Mouse (Mus musculus): ENCODE measurements around the gene Mrpl10. TPM values are rescaled to one million over a fixed set of nuclear protein-coding genes. Genes with fewer than 3 reads are reported as not detected.

Gene Mrpl10
- polyA plus RNA-seq, 1 experiment = 2.4 TPM

GRCm38 (mm10) chr11:97074235-97074634 lies 32.9 kb downstream of the Mrpl10 start:
- H3K4me1 ChIP-seq (ENCODE audit: control insufficient read depth) = no peaks in the 10 kb centered on the region
- no peaks in the 10 kb centered on the region for H3K27me3 ChIP-seq (ENCODE audit: control insufficient read depth)
- no peak for TF ChIP-seq GATA1 (IDR thresholded peaks at IDR 0.05; ENCODE audit: low read length)
- no peak for TF ChIP-seq TAL1 (IDR thresholded peaks at IDR 0.05; ENCODE audit: low read length)
- no peaks in the 10 kb centered on the region for H3K36me3 ChIP-seq (ENCODE audit: control insufficient read depth)
- H3K9me3 ChIP-seq (ENCODE audit: control insufficient read depth, low read length) = no peaks in the 10 kb centered on the region
- H3K4me3 ChIP-seq (replicated peaks) = no peak overlapping the region

GRCm38 (mm10) chr11:97078751-97079150 lies 37.4 kb downstream of the Mrpl10 start:
- Histone ChIP-seq H3K9me3 (ENCODE audit: control insufficient read depth, low read length) (peaks cover 7% of the 10 kb centered on the region), H3K27me3 (ENCODE audit: control insufficient read depth) (peaks cover 6% of the 10 kb centered on the region)
- no peak for TF ChIP-seq TAL1 (IDR thresholded peaks at IDR 0.05; ENCODE audit: low read length)
- TF ChIP-seq GATA1 (IDR thresholded peaks at IDR 0.05; ENCODE audit: low read length) = no peak

DNA sequence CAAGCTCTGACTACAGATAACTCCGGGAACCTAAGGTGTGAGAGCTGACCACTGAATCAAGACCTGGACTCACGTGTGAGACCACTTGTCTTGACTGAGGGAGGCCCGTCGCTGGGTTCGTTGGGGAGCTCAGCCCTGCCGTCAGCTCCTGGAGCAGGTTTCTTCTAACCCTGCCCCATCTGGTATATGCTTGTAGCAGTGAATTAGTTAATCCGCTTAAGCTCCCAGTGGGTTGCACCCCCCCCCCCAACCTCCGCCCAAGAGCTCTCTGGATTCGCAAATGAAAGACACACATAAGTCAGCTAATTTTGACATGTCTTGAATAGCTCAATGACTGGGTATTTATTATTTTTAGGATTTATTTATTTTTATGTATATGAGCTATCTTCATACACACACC lies 38.9 kb downstream of the Mrpl10 start:
- Histone ChIP-seq H3K9me3 (ENCODE audit: control insufficient read depth, low read length) (peaks cover 7% of the 10 kb centered on the region), H3K4me1 (ENCODE audit: control insufficient read depth) (no peaks in the 10 kb centered on the region), H3K27me3 (ENCODE audit: control insufficient read depth) (peaks cover 11% of the 10 kb centered on the region), H3K36me3 (ENCODE audit: control insufficient read depth) (no peaks in the 10 kb centered on the region), H3K4me3 (replicated peaks) (no peak overlapping the region)
- TF ChIP-seq GATA1 (IDR thresholded peaks at IDR 0.05; ENCODE audit: low read length) (no peak), TAL1 (IDR thresholded peaks at IDR 0.05; ENCODE audit: low read length) (no peak)

More at GRCm38 (mm10) chr11:97078751-97079150, 37.4 kb downstream of the Mrpl10 start:
- H3K4me1 ChIP-seq (ENCODE audit: control insufficient read depth) = no peaks in the 10 kb centered on the region
- H3K4me3 ChIP-seq (replicated peaks) = no peak overlapping the region
- H3K36me3 ChIP-seq (ENCODE audit: control insufficient read depth) = no peaks in the 10 kb centered on the region

DNA sequence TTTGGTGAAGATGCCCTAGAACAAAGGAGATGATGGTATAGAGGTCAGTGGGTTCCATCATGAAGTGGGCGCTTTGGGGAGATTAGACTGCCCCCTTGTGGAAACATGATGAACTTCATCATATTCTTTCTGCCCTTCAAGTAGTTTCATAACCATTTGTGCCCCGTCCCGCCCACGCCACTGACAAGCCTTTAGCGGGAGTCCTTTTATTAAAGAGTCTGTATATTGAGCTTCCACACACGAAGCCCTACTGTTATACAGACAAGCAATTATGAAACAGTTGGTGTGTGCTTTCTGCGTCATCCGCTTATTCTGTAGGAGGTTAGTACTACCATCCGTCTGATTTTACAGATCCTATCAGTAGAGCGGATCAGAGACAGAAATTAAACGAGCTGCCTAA lies 41.6 kb downstream of the Mrpl10 start:
- Histone ChIP-seq H3K4me1 (ENCODE audit: control insufficient read depth) (no peaks in the 10 kb centered on the region), H3K36me3 (ENCODE audit: control insufficient read depth) (no peaks in the 10 kb centered on the region), H3K27me3 (ENCODE audit: control insufficient read depth) (peaks cover 11% of the 10 kb centered on the region), H3K4me3 (replicated peaks) (no peak overlapping the region), H3K9me3 (ENCODE audit: control insufficient read depth, low read length) (peaks cover 10% of the 10 kb centered on the region)
- TF ChIP-seq GATA1 (IDR thresholded peaks at IDR 0.05; ENCODE audit: low read length) (no peak), TAL1 (IDR thresholded peaks at IDR 0.05; ENCODE audit: low read length) (no peak)

- H3K36me3 ChIP-seq (ENCODE audit: control insufficient read depth) = no peaks in the 10 kb centered on the region
- peaks cover 11% of the 10 kb centered on the region for H3K27me3 ChIP-seq (ENCODE audit: control insufficient read depth)
- H3K9me3 ChIP-seq (ENCODE audit: control insufficient read depth, low read length) = peaks cover 11% of the 10 kb centered on the region
- H3K4me1 ChIP-seq (ENCODE audit: control insufficient read depth) = no peaks in the 10 kb centered on the region
- H3K4me3 ChIP-seq (replicated peaks) = no peak overlapping the region
- no peak for TF ChIP-seq GATA1 (IDR thresholded peaks at IDR 0.05; ENCODE audit: low read length)
- no peak for TF ChIP-seq TAL1 (IDR thresholded peaks at IDR 0.05; ENCODE audit: low read length)
Observed at GRCm38 (mm10) chr11:97083401-97084140, 42.2 kb downstream of the Mrpl10 start.

GRCm38 (mm10) chr11:97084821-97085505 lies 43.6 kb downstream of the Mrpl10 start:
- no peaks in the 10 kb centered on the region for H3K4me1 ChIP-seq (ENCODE audit: control insufficient read depth)
- TF ChIP-seq GATA1 (IDR thresholded peaks at IDR 0.05; ENCODE audit: low read length) (no peak), TAL1 (IDR thresholded peaks at IDR 0.05; ENCODE audit: low read length) (no peak)
- peaks cover 14% of the 10 kb centered on the region for H3K9me3 ChIP-seq (ENCODE audit: control insufficient read depth, low read length)
- no peak overlapping the region for H3K4me3 ChIP-seq (replicated peaks)
- peaks cover 11% of the 10 kb centered on the region for H3K27me3 ChIP-seq (ENCODE audit: control insufficient read depth)
- no peaks in the 10 kb centered on the region for H3K36me3 ChIP-seq (ENCODE audit: control insufficient read depth)

DNA sequence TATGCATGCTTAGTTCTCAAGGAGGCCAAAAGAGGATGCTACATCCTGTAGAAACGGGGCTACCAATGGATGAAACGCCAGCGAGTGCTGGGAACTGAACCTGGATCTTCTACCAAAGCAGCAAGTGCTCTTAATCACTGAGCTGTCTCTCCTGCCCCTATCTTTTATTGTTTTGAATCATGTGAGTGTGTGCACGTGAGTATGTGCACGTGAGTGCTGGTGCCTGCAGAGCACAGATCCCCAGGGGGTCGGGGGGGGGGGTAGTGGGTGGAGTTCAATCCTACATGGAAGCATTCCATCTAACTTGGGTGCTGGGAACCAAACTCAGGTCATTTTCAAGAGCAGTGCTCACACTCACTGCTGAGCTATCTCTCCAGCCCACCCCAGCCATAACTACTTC lies 45.0 kb downstream of the Mrpl10 start:
- TF ChIP-seq TAL1 (IDR thresholded peaks at IDR 0.05; ENCODE audit: low read length) (no peak), GATA1 (IDR thresholded peaks at IDR 0.05; ENCODE audit: low read length) (no peak)
- Histone ChIP-seq H3K9me3 (ENCODE audit: control insufficient read depth, low read length) (peaks cover 12% of the 10 kb centered on the region), H3K27me3 (ENCODE audit: control insufficient read depth) (peaks cover 15% of the 10 kb centered on the region), H3K36me3 (ENCODE audit: control insufficient read depth) (no peaks in the 10 kb centered on the region), H3K4me1 (ENCODE audit: control insufficient read depth) (no peaks in the 10 kb centered on the region), H3K4me3 (replicated peaks) (no peak overlapping the region)

GRCm38 (mm10) chr11:97094600-97094999 lies 53.2 kb downstream of the Mrpl10 start:
- no peak for TF ChIP-seq TAL1 (IDR thresholded peaks at IDR 0.05; ENCODE audit: low read length)
- H3K4me1 ChIP-seq (ENCODE audit: control insufficient read depth) = no peaks in the 10 kb centered on the region
- peaks cover 34% of the 10 kb centered on the region for H3K27me3 ChIP-seq (ENCODE audit: control insufficient read depth)
- H3K9me3 ChIP-seq (ENCODE audit: control insufficient read depth, low read length) = no peaks in the 10 kb centered on the region
- no peak overlapping the region for H3K4me3 ChIP-seq (replicated peaks)
- H3K36me3 ChIP-seq (ENCODE audit: control insufficient read depth) = no peaks in the 10 kb centered on the region

GRCm38 (mm10) chr11:97098791-97099190 lies 57.4 kb downstream of the Mrpl10 start:
- no peak for TF ChIP-seq TAL1 (IDR thresholded peaks at IDR 0.05; ENCODE audit: low read length)
- TF ChIP-seq GATA1 (IDR thresholded peaks at IDR 0.05; ENCODE audit: low read length) = no peak
- Histone ChIP-seq H3K9me3 (ENCODE audit: control insufficient read depth, low read length) (no peaks in the 10 kb centered on the region), H3K4me3 (replicated peaks) (no peak overlapping the region), H3K27me3 (ENCODE audit: control insufficient read depth) (peaks cover 38% of the 10 kb centered on the region), H3K4me1 (ENCODE audit: control insufficient read depth) (no peaks in the 10 kb centered on the region), H3K36me3 (ENCODE audit: control insufficient read depth) (no peaks in the 10 kb centered on the region)

Other genes starting within 250 kb of the Mrpl10 start
- gene Nfe2l1, start 211.6 kb upstream of the Mrpl10 start, polyA plus RNA-seq (2012) = 3.7 and 4.6 TPM in 2 replicates
- 0.20 TPM in 1 of 2 replicates, not detected in the other for gene Copz2, start 191.7 kb upstream of the Mrpl10 start, polyA plus RNA-seq (2012)
- gene Cdk5rap3, start 125.1 kb upstream of the Mrpl10 start, polyA plus RNA-seq (2012) = 2.9 and 4.8 TPM in 2 replicates
- 0.95 and 3.0 TPM in 2 replicates for gene Prr15l, start 113.5 kb upstream of the Mrpl10 start, polyA plus RNA-seq (2012)
- 42.1 and 83.7 TPM in 2 replicates for gene Pnpo, start 97.6 kb upstream of the Mrpl10 start, polyA plus RNA-seq (2012)
- gene Sp2, start 58.6 kb upstream of the Mrpl10 start, polyA plus RNA-seq (2012) = 16.7 and 23.0 TPM in 2 replicates
- not detected in 2 replicates for gene Sp6, start 28.2 kb upstream of the Mrpl10 start, polyA plus RNA-seq (2012)
- 0.27 and 0.41 TPM in 2 replicates for gene Scrn2, start 11.6 kb upstream of the Mrpl10 start, polyA plus RNA-seq (2012)
- gene Lrrc46, start 153 bp upstream of the Mrpl10 start, polyA plus RNA-seq (2012) = not detected in 2 replicates
- gene Osbpl7, start 9.1 kb downstream of the Mrpl10 start, polyA plus RNA-seq (2012) = 0.10 and 0.16 TPM in 2 replicates
- gene Tbx21, start 73.8 kb downstream of the Mrpl10 start, polyA plus RNA-seq (2012) = 0.02 TPM in 1 of 2 replicates, not detected in the other
- gene Tbkbp1, start 109.9 kb downstream of the Mrpl10 start, polyA plus RNA-seq (2012) = 0.12 and 0.15 TPM in 2 replicates
- 2.4 and 2.5 TPM in 2 replicates for gene Kpnb1, start 146.3 kb downstream of the Mrpl10 start, polyA plus RNA-seq (2012)
- 1.5 and 2.9 TPM in 2 replicates for gene Npepps, start 239.1 kb downstream of the Mrpl10 start, polyA plus RNA-seq (2012)